Comparison of ENCODE assay signal across 18 mouse cellular contexts in genomic region chr9:75466641-75467040, GRCm38 (mm10). TPM values are rescaled to one million over a fixed set of nuclear protein-coding genes. Genes with fewer than 3 reads are reported as not detected.
DNase-seq lines count a peak whose midpoint lies in the region; ATAC-seq and TF ChIP-seq lines count a peak whose summit lies in the region.
"Had no signal": no experiment of that assay in that cellular context is flagged by ENCODE, and none has a peak within 500 bp of the region (broad histone marks: within the 10 kb centered on the region; RNA-seq: fewer than 3 reads in every experiment).

No protein-coding gene starts in this region.

- ATAC-seq in kidney, postnatal 0 days (replicated peaks; ENCODE audit: low FRiP score, low read depth): no peak
- ATAC-seq in forebrain, embryonic 16.5 days: no peak
- ATAC-seq: midbrain, embryonic 13.5 days had no signal

- H3K4me2 ChIP-seq in kidney, postnatal 0 days (ENCODE audit: low read length): no peak overlapping the region
- H3K4me2 ChIP-seq in forebrain, embryonic 16.5 days (ENCODE audit: low read length): no peak overlapping the region
- H3K4me2 ChIP-seq: midbrain, embryonic 13.5 days; neural tube, embryonic 12.5 days had no signal

- no peaks in the 10 kb centered on the region for H3K27me3 ChIP-seq in cerebellum, adult 2 months (ENCODE audit: control insufficient read depth, insufficient read depth, low read length)
- H3K27me3 ChIP-seq in kidney, postnatal 0 days (ENCODE audit: insufficient read depth, low read length): no peaks in the 10 kb centered on the region
- no peaks in the 10 kb centered on the region for H3K27me3 ChIP-seq in forebrain, embryonic 16.5 days (replicated peaks; ENCODE audit: control insufficient read depth, insufficient read depth, low read length)
- H3K27me3 ChIP-seq: midbrain, embryonic 13.5 days; neural tube, embryonic 12.5 days had no signal

- H3K9ac ChIP-seq in kidney, postnatal 0 days (ENCODE audit: low read depth, low read length): no peak overlapping the region
- no peak overlapping the region for H3K9ac ChIP-seq in forebrain, embryonic 16.5 days (replicated peaks; ENCODE audit: low read depth, low read length)
- H3K9ac ChIP-seq: midbrain, embryonic 13.5 days; neural tube, embryonic 12.5 days had no signal

- 84% methylated on average over 4 of the region's 4 CpGs for WGBS in cerebellum, adult 2 months
- WGBS in kidney, postnatal 0 days: 95% methylated on average over 4 of the region's 4 CpGs
- 90% methylated on average over 4 of the region's 4 CpGs for WGBS in forebrain, embryonic 16.5 days

- no peak for TF ChIP-seq POLR2A in cerebellum, adult 2 months (IDR thresholded peaks at IDR 0.05; ENCODE audit: borderline replicate concordance, insufficient read depth, low read length)

- H3K4me3 ChIP-seq in cerebellum, adult 2 months (replicated peaks; ENCODE audit: insufficient read depth, low read depth, low read length): no peak overlapping the region
- H3K4me3 ChIP-seq in kidney, postnatal 0 days (replicated peaks; ENCODE audit: low read depth, low read length): no peak overlapping the region
- H3K4me3 ChIP-seq in forebrain, embryonic 16.5 days (replicated peaks; ENCODE audit: low read length): no peak overlapping the region
- H3K4me3 ChIP-seq: embryonic facial prominence, embryonic 10.5 days; hindbrain, embryonic 10.5 days; midbrain, embryonic 13.5 days; neural tube, embryonic 12.5 days had no signal

- no peak overlapping the region for H3K27ac ChIP-seq in cerebellum, adult 2 months (ENCODE audit: insufficient read depth, low read length)
- no peak overlapping the region for H3K27ac ChIP-seq in kidney, postnatal 0 days
- H3K27ac ChIP-seq in forebrain, embryonic 16.5 days (ENCODE audit: low read length): no peak overlapping the region
- H3K27ac ChIP-seq: embryonic facial prominence, embryonic 10.5 days; hindbrain, embryonic 10.5 days; midbrain, embryonic 13.5 days; neural tube, embryonic 12.5 days had no signal

- H3K36me3 ChIP-seq in kidney, postnatal 0 days (ENCODE audit: insufficient read depth, low read length): peaks cover 47% of the 10 kb centered on the region
- peaks cover 13% of the 10 kb centered on the region for H3K36me3 ChIP-seq in forebrain, embryonic 16.5 days (ENCODE audit: control insufficient read depth, insufficient read depth)

- no peaks in the 10 kb centered on the region for H3K9me3 ChIP-seq in kidney, postnatal 0 days (replicated peaks; ENCODE audit: low read length)
- no peaks in the 10 kb centered on the region for H3K9me3 ChIP-seq in forebrain, embryonic 16.5 days (ENCODE audit: control insufficient read depth, low read length)
- H3K9me3 ChIP-seq: hindbrain, embryonic 10.5 days; midbrain, embryonic 13.5 days; neural tube, embryonic 12.5 days had no signal

- 0 out of 2 replicates have a peak, but pooled peaks have one; percentile 11 for TF ChIP-seq CTCF in cerebellum, adult 2 months (IDR thresholded peaks at IDR 0.05; ENCODE audit: borderline replicate concordance, insufficient read depth, low read depth, low read length)
- TF ChIP-seq CTCF in kidney, postnatal 0 days (IDR thresholded peaks at IDR 0.05; ENCODE audit: low read depth): peak; percentile 50

- no peak for DNase-seq in cerebellum, adult 2 months
- DNase-seq in cerebellum, adult 8-10 months: no peak
- peak; percentile 27 for DNase-seq in kidney, postnatal 0 days (ENCODE audit: low spot score)
- DNase-seq in kidney, adult 9 months: no peak
- DNase-seq in 416B (ENCODE audit: low read depth): peak; percentile 56
- peak; percentile 54 for DNase-seq in ZHBTc4 (ENCODE audit: low read depth, low spot score)
- no peak for DNase-seq in Muller cell, postnatal 12 days (ENCODE audit: inconsistent ontology term)
- DNase-seq: adrenal gland, postnatal 10 days; B cell, adult 2 months; kidney, adult 18-20 months; kidney, postnatal 4 days; lung, postnatal 10 days; spleen, adult 18-20 months had no signal

- H3K4me1 ChIP-seq in cerebellum, adult 2 months (ENCODE audit: control insufficient read depth, insufficient read depth, low read length): peaks cover 10% of the 10 kb centered on the region; the same call in 1 of the 2 replicates
- H3K4me1 ChIP-seq in kidney, postnatal 0 days (replicated peaks; ENCODE audit: insufficient read depth, low read length): no peaks in the 10 kb centered on the region
- peaks cover 4% of the 10 kb centered on the region; the same call in 1 of the 2 replicates for H3K4me1 ChIP-seq in forebrain, embryonic 16.5 days (replicated peaks; ENCODE audit: control insufficient read depth, insufficient read depth, low read length)
- H3K4me1 ChIP-seq: embryonic facial prominence, embryonic 10.5 days; hindbrain, embryonic 10.5 days; midbrain, embryonic 13.5 days; neural tube, embryonic 12.5 days had no signal

RNA-seq across cellular contexts. Expression of gene Leo1, which starts 25.3 kb away (rescaled TPM):
- polyA plus RNA-seq in cerebellum, adult 2 months (2012; rRNA removed): 26.9 and 31.6 TPM in 2 replicates
- polyA plus RNA-seq in kidney, postnatal 0 days (2015; fragmentation: Nextera tagmentation; extraction: Ambion mirVana): 31.4 and 36.6 TPM in 2 replicates
- polyA plus RNA-seq in forebrain, embryonic 16.5 days (2015; fragmentation: Nextera tagmentation; extraction: Ambion mirVana): 41.9 and 43.7 TPM in 2 replicates

RNA-seq across cellular contexts. Expression of gene Mapk6, which starts 56.8 kb away (rescaled TPM):
- 71.3 and 76.0 TPM in 2 replicates for polyA plus RNA-seq in cerebellum, adult 2 months (2012; rRNA removed)
- 39.9 and 40.1 TPM in 2 replicates for polyA plus RNA-seq in kidney, postnatal 0 days (2015; fragmentation: Nextera tagmentation; extraction: Ambion mirVana)
- 139 and 141 TPM in 2 replicates for polyA plus RNA-seq in forebrain, embryonic 16.5 days (2015; fragmentation: Nextera tagmentation; extraction: Ambion mirVana)

Comparison
In these comparisons a context has a peak if more than half of its experiments do, and no peak if none do; other contexts are left out.
1. DNase-seq: peak in kidney, postnatal 0 days (single experiment), 416B (single experiment) and ZHBTc4 (single experiment); none in cerebellum, adult 2 months (0 of 2), cerebellum, adult 8-10 months (single experiment), kidney, adult 9 months (single experiment) and Muller cell, postnatal 12 days (single experiment).